Mouse (Mus musculus) lung, embryonic 14.5 days (tissue): ENCODE data around the gene Entpd6. TPM values are rescaled to one million over a fixed set of nuclear protein-coding genes. Genes with fewer than 3 reads are reported as not detected.

Source experiments
- ATAC-seq: fragments of 200-750 bp; cut with Nextera tagmentation; 2 replicates; pipeline ENCODE4 v1.8.0; 2017; ENCODE audit warnings: mild to moderate bottlenecking, moderate TSS enrichment, moderate library complexity; ENCODE audit not compliant: insufficient read depth
- DNase-seq: peaks from one replicate; pipeline ENCODE4 v3.0.0-alpha.2; 2015
- H3K27ac ChIP-seq: fragments of 300-500 bp; sonication (generic); 2 replicates; pipeline ENCODE4 v1.5.1; 2014; ENCODE audit warnings: low read depth, mild to moderate bottlenecking, moderate library complexity
- H3K27me3 ChIP-seq: fragments of 300-500 bp; sonication (generic); 2 replicates; pipeline ENCODE4 v1.6.1; 2014; ENCODE audit warnings: low read length, control low read depth; ENCODE audit not compliant: insufficient read depth
- H3K36me3 ChIP-seq: fragments of 300-500 bp; sonication (generic); 2 replicates; pipeline ENCODE4 v1.6.1; 2014; ENCODE audit warnings: control low read depth; ENCODE audit not compliant: insufficient read depth
- H3K4me1 ChIP-seq: fragments of 300-500 bp; sonication (generic); 2 replicates; pipeline ENCODE4 v1.6.1; 2014; ENCODE audit warnings: antibody characterized with exemption, control low read depth; ENCODE audit not compliant: insufficient read depth
- H3K4me2 ChIP-seq: fragments of 300-500 bp; sonication (generic); 2 replicates; pipeline ENCODE4 v1.6.1; 2014; ENCODE audit warnings: mild to moderate bottlenecking
- H3K4me3 ChIP-seq: fragments of 300-500 bp; sonication (generic); 2 replicates; pipeline ENCODE4 v1.5.1; 2014; ENCODE audit warnings: low read depth, low read length
- H3K9ac ChIP-seq: fragments of 300-500 bp; sonication (generic); 2 replicates; pipeline ENCODE4 v1.6.1; 2014
- H3K9me3 ChIP-seq: fragments of 300-500 bp; sonication (generic); 2 replicates; pipeline ENCODE4 v1.6.1; 2016; ENCODE audit warnings: low read depth, low read length, control low read depth
- CTCF ChIP-seq: IDR thresholded peaks from 2 replicates; pipeline ENCODE4 v1.5.1; 2016; ENCODE audit warnings: antibody characterized with exemption, low read depth
- WGBS: fragments of 180-500 bp; shearing (Covaris S2); extraction: QIAGEN DNeasy Blood & Tissue Kit; methylation state at CpG from one replicate; pipeline ENCODE4 v1.1.7; 2014; 5-methylcytosine and 5-hydroxymethylcytosine counted together
- polyA plus RNA-seq: library from polyadenylated mRNA; unstranded; fragments of >200 nt; fragmentation: Nextera tagmentation; extraction: Ambion mirVana; gene quantifications from 2 replicates; pipeline ENCODE4 v1.2.1, GENCODE M21; 2014

The Entpd6 gene
- polyA plus RNA-seq = 32.7 and 33.7 TPM in 2 replicates

DNA sequence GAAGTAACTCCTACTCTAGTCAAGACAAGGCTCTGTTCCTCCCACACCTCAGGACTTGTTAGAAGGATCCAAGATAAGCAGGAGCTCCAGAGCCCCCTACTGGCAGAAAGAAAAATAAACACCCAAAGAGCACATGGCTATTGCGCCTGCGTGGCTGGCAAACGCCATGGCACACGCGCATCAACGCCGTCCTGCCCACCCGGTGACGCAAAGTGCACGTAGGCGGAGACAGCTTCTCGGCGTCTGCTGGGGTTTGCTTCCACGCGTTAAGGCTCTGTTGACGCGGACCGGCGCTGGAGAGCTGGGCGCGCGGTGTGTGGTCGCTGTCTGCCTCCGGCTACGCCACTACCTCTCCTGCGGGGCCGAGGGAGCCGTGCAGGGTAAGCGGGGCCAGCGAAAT lies at the start of gene Entpd6:
Entpd6 (plus strand) TSS at position 189 of the 400 bp plus-strand sequence.
- under 1% methylated on average over 30 of the region's 30 CpGs for WGBS
- H3K4me1 ChIP-seq = peaks cover 10% of the 10 kb centered on the region; the same call in 1 of the 2 replicates
- DNase-seq = peak; percentile 98

DNA sequence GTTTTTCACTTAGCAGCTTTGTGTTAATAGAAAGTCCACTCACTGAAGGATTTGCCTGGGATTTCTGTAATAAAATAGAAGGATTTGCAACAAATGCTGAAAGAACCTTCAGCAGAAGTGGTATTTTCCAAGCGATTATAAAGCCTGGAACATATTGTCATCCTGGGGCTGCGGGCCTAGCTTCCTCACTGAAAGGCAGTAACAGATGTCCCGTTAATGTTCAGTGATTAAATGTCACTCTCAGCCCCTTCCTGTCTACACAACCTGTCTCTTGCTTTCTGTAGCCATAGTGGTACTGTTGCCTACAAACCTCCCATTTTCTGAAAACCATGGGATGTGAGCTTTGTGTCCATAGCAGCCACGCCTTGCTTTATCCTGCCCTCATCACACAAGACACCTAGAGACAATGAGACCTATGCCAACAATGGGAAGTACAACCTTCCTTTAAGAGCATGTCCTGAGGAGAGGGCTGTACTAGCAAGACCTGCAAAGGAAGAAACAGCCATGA lies 36.6 kb upstream of the Entpd6 start:
- no peak for ATAC-seq
- Histone ChIP-seq H3K4me3 (no peak overlapping the region), H3K9ac (no peak overlapping the region), H3K4me2 (no peak overlapping the region), H3K36me3 (no peaks in the 10 kb centered on the region), H3K27me3 (no peaks in the 10 kb centered on the region), H3K4me1 (no peaks in the 10 kb centered on the region), H3K27ac (no peak overlapping the region), H3K9me3 (no peaks in the 10 kb centered on the region)
- no peak for TF ChIP-seq CTCF
- DNase-seq = no peak
- 79% methylated on average over 4 of the region's 4 CpGs for WGBS

More for the DNA sequence above, at the start of gene Entpd6:
- Histone ChIP-seq H3K4me3 (peak within 1 kb of the TSS; percentile 68), H3K36me3 (peaks cover 8% of the 10 kb centered on the region; the same call in 1 of the 2 replicates), H3K9ac (peak within 1 kb of the TSS; percentile 70), H3K9me3 (no peaks in the 10 kb centered on the region), H3K4me2 (peak within 1 kb of the TSS; percentile 97), H3K27me3 (no peaks in the 10 kb centered on the region), H3K27ac (peak within 1 kb of the TSS; percentile 85)
- peak; percentile 98 for ATAC-seq
- peak; percentile 88 for TF ChIP-seq CTCF

DNA sequence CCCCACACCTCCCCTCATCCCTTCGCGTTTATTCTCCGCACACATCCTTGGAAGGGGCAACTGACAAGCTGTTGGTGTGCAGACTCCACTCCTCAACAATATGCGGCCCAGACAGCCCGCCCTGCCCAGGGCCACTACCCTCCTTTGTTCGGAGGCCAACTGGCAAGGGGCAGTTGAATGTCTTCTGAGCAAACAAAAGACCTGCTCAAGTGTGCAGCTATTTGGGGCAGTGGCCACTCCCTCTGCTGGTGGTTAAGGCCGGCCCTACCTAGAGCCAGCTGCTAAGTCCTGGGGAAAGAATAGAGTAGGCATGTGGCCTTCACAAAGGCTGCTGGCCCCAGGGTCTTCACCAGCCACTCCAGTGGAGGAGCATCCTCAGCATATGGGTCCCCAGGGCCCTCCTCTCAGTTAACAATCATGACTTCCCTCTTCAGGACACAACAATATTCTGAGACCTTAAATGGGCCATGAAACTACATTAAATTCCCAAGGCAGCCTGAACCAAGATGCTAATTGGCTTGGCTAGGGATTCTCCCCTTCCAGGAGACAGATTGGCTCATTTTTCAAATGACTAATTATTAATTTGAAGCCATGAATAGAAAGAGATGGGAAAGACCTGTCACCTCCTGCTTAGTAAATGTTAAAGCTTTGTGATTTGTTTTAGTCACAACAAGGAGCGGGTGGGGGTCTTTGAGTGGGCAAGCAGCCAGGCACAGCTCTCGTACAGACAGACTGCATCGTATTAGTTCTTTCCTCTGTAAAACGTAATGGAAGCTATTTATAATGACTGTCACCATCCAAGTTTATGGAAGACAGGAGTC lies 12.9 kb upstream of the Entpd6 start:
- Histone ChIP-seq H3K27me3 (no peaks in the 10 kb centered on the region), H3K4me2 (no peak overlapping the region), H3K27ac (no peak overlapping the region), H3K9ac (no peak overlapping the region), H3K9me3 (no peaks in the 10 kb centered on the region), H3K4me1 (no peaks in the 10 kb centered on the region), H3K36me3 (no peaks in the 10 kb centered on the region), H3K4me3 (no peak overlapping the region)
- 67% methylated on average over 11 of the region's 11 CpGs for WGBS
- no peak for TF ChIP-seq CTCF
- no peak for DNase-seq
- ATAC-seq = no peak

DNA sequence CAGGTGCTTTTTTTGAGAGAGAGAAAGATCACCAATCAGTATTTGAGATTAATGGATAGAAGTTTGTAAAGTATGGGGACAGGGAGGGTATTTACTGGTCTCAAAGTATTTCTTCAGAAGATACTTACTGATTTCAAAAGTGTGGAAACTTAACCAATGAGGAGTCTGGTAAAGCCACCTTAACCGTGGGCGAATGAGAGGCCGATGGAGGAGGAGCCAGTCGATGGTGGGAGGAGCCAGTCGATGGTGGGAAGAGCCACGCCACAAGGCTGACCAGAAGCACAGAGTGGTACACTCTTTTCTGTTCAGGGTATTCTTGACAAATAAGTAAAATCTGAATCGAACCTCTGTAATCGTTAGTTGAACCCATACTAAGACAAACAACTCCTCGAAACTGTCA lies 11.0 kb upstream of the Entpd6 start:
- no peaks in the 10 kb centered on the region for H3K4me1 ChIP-seq
- no peaks in the 10 kb centered on the region for H3K36me3 ChIP-seq
- WGBS = 73% methylated on average over 9 of the region's 9 CpGs
- H3K9me3 ChIP-seq = no peaks in the 10 kb centered on the region
- no peak overlapping the region for H3K4me2 ChIP-seq
- H3K4me3 ChIP-seq = no peak overlapping the region
- ATAC-seq = no peak
- H3K27me3 ChIP-seq = no peaks in the 10 kb centered on the region
- no peak for DNase-seq
- no peak overlapping the region for H3K27ac ChIP-seq
- no peak overlapping the region for H3K9ac ChIP-seq
- TF ChIP-seq CTCF = no peak

DNA sequence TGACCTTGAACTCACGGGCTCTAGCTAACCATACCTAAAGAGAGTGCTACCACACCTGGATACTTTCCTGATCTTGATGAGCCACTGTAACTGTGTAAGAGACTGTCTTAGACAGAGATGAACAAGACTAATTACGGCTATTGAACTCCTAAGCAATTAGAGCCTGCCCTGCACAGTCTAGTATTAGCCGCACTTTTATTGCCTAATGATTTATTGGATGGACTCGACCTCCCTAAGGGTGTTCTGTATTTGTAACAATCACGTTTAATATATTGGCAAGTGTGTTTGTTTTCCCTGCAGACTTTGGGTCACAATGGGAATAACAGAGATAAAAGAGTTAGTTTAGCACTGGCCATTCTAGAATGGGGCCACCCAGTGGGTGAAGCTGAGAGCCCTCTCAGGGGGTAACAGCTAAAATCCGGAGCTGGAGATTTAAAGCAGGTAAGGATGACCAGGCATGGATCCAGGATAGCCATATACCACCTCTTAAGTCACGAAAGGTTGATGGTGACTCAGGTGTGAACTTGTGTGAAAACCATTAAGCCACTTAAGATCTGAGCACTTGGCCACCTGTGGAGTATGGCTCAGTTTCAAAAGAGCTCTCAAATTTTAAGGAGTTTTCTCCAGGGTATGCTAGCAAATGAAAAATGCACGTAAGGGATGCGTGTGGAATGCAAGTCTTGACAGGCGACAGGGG lies 8.5 kb upstream of the Entpd6 start:
- ATAC-seq (no peak), DNase-seq (no peak)
- WGBS = 56% methylated on average over 10 of the region's 10 CpGs
- Histone ChIP-seq H3K9me3 (no peaks in the 10 kb centered on the region), H3K4me1 (no peaks in the 10 kb centered on the region), H3K27me3 (no peaks in the 10 kb centered on the region), H3K4me3 (no peak overlapping the region), H3K27ac (no peak overlapping the region), H3K4me2 (no peak overlapping the region), H3K36me3 (no peaks in the 10 kb centered on the region), H3K9ac (no peak overlapping the region)
- TF ChIP-seq CTCF = no peak

DNA sequence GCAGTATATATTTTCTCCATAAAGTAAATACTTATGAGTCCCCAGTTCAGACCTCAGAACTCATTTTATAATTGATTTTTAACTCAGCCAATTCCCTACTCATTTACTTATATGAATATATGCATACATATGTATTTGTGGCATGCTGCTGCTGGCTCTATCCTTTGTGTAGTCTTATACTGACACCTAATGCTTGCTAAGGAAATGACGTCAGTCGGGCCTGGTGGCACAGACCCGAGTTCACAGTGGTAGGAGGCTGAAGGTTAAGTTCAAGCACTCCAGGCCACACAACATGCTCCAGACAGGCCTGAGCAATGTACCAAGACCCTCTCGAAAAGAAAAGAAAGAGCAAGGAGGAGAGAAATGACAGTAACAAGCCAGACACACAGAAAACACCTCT lies 7.4 kb upstream of the Entpd6 start:
- Histone ChIP-seq H3K27me3 (no peaks in the 10 kb centered on the region), H3K27ac (no peak overlapping the region), H3K4me2 (no peak overlapping the region), H3K4me3 (no peak overlapping the region), H3K36me3 (no peaks in the 10 kb centered on the region), H3K9ac (no peak overlapping the region), H3K9me3 (no peaks in the 10 kb centered on the region), H3K4me1 (no peaks in the 10 kb centered on the region)
- WGBS = 57% methylated on average over 4 of the region's 4 CpGs
- DNase-seq (peak; percentile 40), ATAC-seq (peak; percentile 43; the same call in 1 of the 2 replicates)
- TF ChIP-seq CTCF = 0 out of 2 replicates have a peak, but pooled peaks have one; percentile 17

DNA sequence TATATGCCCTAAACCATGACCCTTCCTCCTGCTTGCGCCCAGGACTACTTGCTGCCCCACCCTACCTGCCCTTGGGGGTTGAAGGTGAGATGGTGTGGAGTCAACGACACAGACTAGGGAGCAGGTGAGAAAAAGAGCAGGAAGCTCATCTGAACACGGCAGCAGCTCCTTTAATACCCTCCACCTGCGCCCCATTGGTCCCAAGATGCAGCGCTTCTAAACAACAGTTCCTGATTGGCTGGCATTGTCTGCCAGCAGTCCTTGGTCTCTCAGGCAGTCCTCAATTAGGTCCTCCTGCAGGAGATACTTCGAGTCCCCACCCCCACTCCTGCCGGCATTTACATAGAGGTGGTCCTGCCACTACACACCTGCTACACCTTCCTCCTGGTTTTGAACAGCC lies 3.8 kb upstream of the Entpd6 start:
- WGBS = 66% methylated on average over 7 of the region's 7 CpGs

More for the DNA sequence above, 3.8 kb upstream of the Entpd6 start:
- Histone ChIP-seq H3K27ac (no peak overlapping the region), H3K9ac (no peak overlapping the region), H3K36me3 (no peaks in the 10 kb centered on the region), H3K4me2 (no peak overlapping the region), H3K4me1 (peaks cover 5% of the 10 kb centered on the region; the same call in 1 of the 2 replicates), H3K27me3 (no peaks in the 10 kb centered on the region), H3K9me3 (no peaks in the 10 kb centered on the region), H3K4me3 (no peak overlapping the region)
- no peak for DNase-seq
- no peak for ATAC-seq
- TF ChIP-seq CTCF = no peak
